Mouse (Mus musculus) kidney, postnatal 0 days (tissue): Measurements from ENCODE around the gene Gabrb1. TPM values are rescaled to one million over a fixed set of nuclear protein-coding genes. Genes with fewer than 3 reads are reported as not detected.
A peak's percentile ranks its signal among the peaks of the same experiment; 100 is the strongest.

Experiments
- ATAC-seq: fragments of 200-750 bp; cut with Nextera tagmentation; replicated peaks from 2 replicates; pipeline ENCODE4 v1.8.0; 2017; ENCODE audit warnings: low read depth, moderate number of reproducible peaks, moderate TSS enrichment, moderate library complexity; ENCODE audit not compliant: low FRiP score
- DNase-seq: peaks from one replicate; pipeline ENCODE4 v3.0.0-alpha.2; 2016; ENCODE audit warnings: low spot score
- H3K27ac ChIP-seq: fragments of 300-500 bp; sonication (generic); 2 replicates; pipeline ENCODE4 v1.5.1; 2014; ENCODE audit warnings: mild to moderate bottlenecking
- H3K27me3 ChIP-seq: fragments of 300-500 bp; sonication (generic); 2 replicates; pipeline ENCODE4 v1.6.1; 2014; ENCODE audit warnings: low read length, mixed read lengths; ENCODE audit not compliant: insufficient read depth
- H3K36me3 ChIP-seq: fragments of 300-500 bp; sonication (generic); 2 replicates; pipeline ENCODE4 v1.6.1; 2014; ENCODE audit warnings: low read length, mixed read lengths; ENCODE audit not compliant: insufficient read depth
- H3K4me1 ChIP-seq: fragments of 300-500 bp; sonication (generic); replicated peaks from 2 replicates; pipeline ENCODE4 v1.6.1; 2014; ENCODE audit warnings: antibody characterized with exemption, low read length, mixed read lengths; ENCODE audit not compliant: insufficient read depth
- H3K4me2 ChIP-seq: fragments of 300-500 bp; sonication (generic); 2 replicates; pipeline ENCODE4 v1.6.1; 2014; ENCODE audit warnings: mild to moderate bottlenecking, low read length, moderate library complexity, mixed read lengths
- H3K4me3 ChIP-seq: fragments of 300-500 bp; sonication (generic); replicated peaks from 2 replicates; pipeline ENCODE4 v1.5.1; 2014; ENCODE audit warnings: low read depth, low read length
- H3K9ac ChIP-seq: fragments of 300-500 bp; sonication (generic); 2 replicates; pipeline ENCODE4 v1.6.1; 2014; ENCODE audit warnings: low read depth, low read length
- H3K9me3 ChIP-seq: fragments of 300-500 bp; sonication (generic); replicated peaks from 2 replicates; pipeline ENCODE4 v1.6.1; 2016; ENCODE audit warnings: low read length, inconsistent platforms, mixed read lengths
- CTCF ChIP-seq: IDR thresholded peaks from 2 replicates; pipeline ENCODE4 v1.5.1; 2016; ENCODE audit warnings: antibody characterized with exemption, low read depth, mild to moderate bottlenecking, moderate library complexity
- WGBS: fragments of 180-500 bp; shearing (Covaris S2); extraction: QIAGEN DNeasy Blood & Tissue Kit; methylation state at CpG from one replicate; pipeline ENCODE4 v1.1.7; 2014; 5-methylcytosine and 5-hydroxymethylcytosine counted together
- polyA plus RNA-seq: library from polyadenylated mRNA; unstranded; fragments of >200 nt; fragmentation: Nextera tagmentation; extraction: Ambion mirVana; gene quantifications from 2 replicates; pipeline ENCODE4 v1.2.1, GENCODE M21; 2015

The Gabrb1 gene
- polyA plus RNA-seq, 1 experiment from 2014 or later, result 0.50 TPM

GRCm38 (mm10) chr5:71951398-71951797 is 293.5 kb downstream of the Gabrb1 start:
- Histone ChIP-seq H3K9me3 (no peaks in the 10 kb centered on the region), H3K36me3 (no peaks in the 10 kb centered on the region), H3K27ac (no peak overlapping the region), H3K4me3 (no peak overlapping the region), H3K4me2 (no peak overlapping the region), H3K4me1 (no peaks in the 10 kb centered on the region), H3K27me3 (no peaks in the 10 kb centered on the region), H3K9ac (no peak overlapping the region)
- DNase-seq (no peak), ATAC-seq (no peak)
- WGBS, result 97% methylated on average over 1 of the region's 1 CpGs
- TF ChIP-seq CTCF, result no peak

GRCm38 (mm10) chr5:71955070-71955685 is 297.3 kb downstream of the Gabrb1 start:
- no peaks in the 10 kb centered on the region for H3K27me3 ChIP-seq
- no peak overlapping the region for H3K4me2 ChIP-seq
- 67% methylated on average over 5 of the region's 5 CpGs for WGBS
- no peak overlapping the region for H3K4me3 ChIP-seq
- H3K4me1 ChIP-seq, result no peaks in the 10 kb centered on the region
- ATAC-seq (no peak), DNase-seq (no peak)
- H3K36me3 ChIP-seq, result no peaks in the 10 kb centered on the region
- H3K27ac ChIP-seq, result no peak overlapping the region
- TF ChIP-seq CTCF, result no peak
- no peak overlapping the region for H3K9ac ChIP-seq
- no peaks in the 10 kb centered on the region for H3K9me3 ChIP-seq

- Histone ChIP-seq H3K27ac (no peak overlapping the region), H3K4me3 (no peak overlapping the region), H3K36me3 (no peaks in the 10 kb centered on the region), H3K9ac (no peak overlapping the region), H3K4me2 (no peak overlapping the region), H3K9me3 (no peaks in the 10 kb centered on the region), H3K27me3 (no peaks in the 10 kb centered on the region), H3K4me1 (no peaks in the 10 kb centered on the region)
- ATAC-seq (no peak), DNase-seq (no peak)
- TF ChIP-seq CTCF, result no peak
- 76% methylated on average over 4 of the region's 4 CpGs for WGBS
Observed at GRCm38 (mm10) chr5:71964876-71965432, 307.0 kb downstream of the Gabrb1 start.

- Histone ChIP-seq H3K4me1 (no peaks in the 10 kb centered on the region), H3K9ac (no peak overlapping the region), H3K4me2 (no peak overlapping the region), H3K9me3 (no peaks in the 10 kb centered on the region), H3K27ac (no peak overlapping the region), H3K27me3 (no peaks in the 10 kb centered on the region), H3K4me3 (no peak overlapping the region), H3K36me3 (no peaks in the 10 kb centered on the region)
- 69% methylated on average over 2 of the region's 2 CpGs for WGBS
- TF ChIP-seq CTCF, result peak; percentile 36; the same call in 1 of the 2 replicates
- peak; percentile 5 for DNase-seq
- no peak for ATAC-seq
Observed at GRCm38 (mm10) chr5:71965529-71965928, 307.6 kb downstream of the Gabrb1 start.

- H3K27me3 ChIP-seq, result no peaks in the 10 kb centered on the region
- H3K4me1 ChIP-seq, result no peaks in the 10 kb centered on the region
- no peaks in the 10 kb centered on the region for H3K36me3 ChIP-seq
- no peaks in the 10 kb centered on the region for H3K9me3 ChIP-seq
- H3K4me3 ChIP-seq, result no peak overlapping the region
- H3K27ac ChIP-seq, result no peak overlapping the region
- DNase-seq (no peak), ATAC-seq (no peak)
- 80% methylated on average over 8 of the region's 8 CpGs for WGBS
- H3K4me2 ChIP-seq, result no peak overlapping the region
- H3K9ac ChIP-seq, result no peak overlapping the region
- no peak for TF ChIP-seq CTCF
Observed at GRCm38 (mm10) chr5:71970140-71970800, 312.4 kb downstream of the Gabrb1 start.

GRCm38 (mm10) chr5:71972831-71973230 is 314.9 kb downstream of the Gabrb1 start:
- DNase-seq (no peak), ATAC-seq (no peak)
- Histone ChIP-seq H3K9ac (no peak overlapping the region), H3K27ac (no peak overlapping the region), H3K9me3 (no peaks in the 10 kb centered on the region), H3K4me2 (no peak overlapping the region), H3K27me3 (no peaks in the 10 kb centered on the region), H3K4me1 (no peaks in the 10 kb centered on the region), H3K4me3 (no peak overlapping the region), H3K36me3 (no peaks in the 10 kb centered on the region)
- TF ChIP-seq CTCF, result no peak
- WGBS, result 73% methylated on average over 5 of the region's 5 CpGs
